Mouse (Mus musculus): Measurements from ENCODE around the gene Slc35c2.

The Slc35c2 gene

GRCm38 (mm10) chr2:165287202-165287984 lies at the start of gene Slc35c2:
Gene Slc35c2, minus strand, starts transcription at chr2:165287869.
- peak; percentile 90 to 91 for DNase-seq

DNA sequence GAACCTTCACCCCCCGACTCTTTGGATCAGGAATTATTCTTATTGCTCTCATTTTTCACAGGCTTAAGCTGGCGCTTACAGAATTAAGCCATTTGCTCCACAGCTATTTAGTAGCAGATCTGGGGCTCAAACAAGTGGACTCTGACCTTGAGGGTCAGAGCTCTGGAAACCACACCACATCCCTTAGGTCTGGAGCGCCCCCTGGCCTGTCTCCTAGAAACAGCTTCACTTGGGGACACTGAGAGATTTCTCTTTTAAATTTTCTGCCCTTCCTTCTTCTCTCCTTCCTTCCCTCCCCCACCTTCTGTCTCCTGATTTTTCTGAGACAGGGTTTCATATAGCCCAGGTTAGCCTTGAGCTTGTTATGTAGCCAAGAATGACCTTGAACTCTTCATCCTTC lies 49.5 kb upstream of the Slc35c2 start:
- DNase-seq, result peak; percentile 23 to 27

- no peak for DNase-seq
Measured at GRCm38 (mm10) chr2:165332610-165333210, 45.0 kb upstream of the Slc35c2 start.

DNA sequence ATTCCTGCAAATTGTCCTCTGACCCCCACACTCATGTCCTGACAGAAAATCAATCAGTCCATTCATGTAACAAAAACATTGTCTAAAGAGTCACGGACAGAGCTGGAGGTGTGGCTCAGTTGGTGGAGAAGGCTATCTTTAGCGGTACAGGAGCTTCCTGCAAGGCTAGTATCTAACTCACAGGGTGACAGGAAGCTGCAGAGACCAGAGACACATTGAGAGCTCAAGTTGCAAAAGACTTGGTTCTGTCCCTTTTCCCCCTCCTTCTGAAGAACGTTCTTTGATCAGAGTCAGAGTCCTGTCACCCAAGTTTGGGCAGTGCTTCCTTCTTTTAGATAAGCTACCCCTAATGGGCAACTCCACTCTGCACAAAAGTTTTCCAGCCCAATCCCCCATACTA lies 42.0 kb upstream of the Slc35c2 start:
- DNase-seq, result no peak

DNA sequence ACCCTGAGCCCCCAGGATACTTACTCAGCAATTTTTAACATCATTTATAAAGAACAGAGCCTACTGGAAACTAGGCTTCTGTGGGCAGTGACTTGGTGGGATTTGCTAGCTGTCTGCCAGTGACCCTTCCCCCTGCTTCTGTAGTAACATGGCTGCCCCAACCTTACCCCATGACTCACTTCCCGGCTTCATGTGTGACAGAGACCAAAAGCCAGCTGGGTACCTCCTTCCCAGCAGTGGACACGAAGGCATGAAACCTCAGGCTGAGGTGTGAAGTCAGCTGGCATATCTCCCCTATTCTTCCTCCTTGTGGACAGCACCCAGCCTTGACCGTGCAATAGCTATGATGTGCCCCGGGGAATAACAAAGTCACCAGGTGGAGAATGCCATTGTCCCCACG lies 41.1 kb upstream of the Slc35c2 start:
- DNase-seq, result no peak

GRCm38 (mm10) chr2:165327386-165327785 lies 39.7 kb upstream of the Slc35c2 start:
- no peak for DNase-seq

DNA sequence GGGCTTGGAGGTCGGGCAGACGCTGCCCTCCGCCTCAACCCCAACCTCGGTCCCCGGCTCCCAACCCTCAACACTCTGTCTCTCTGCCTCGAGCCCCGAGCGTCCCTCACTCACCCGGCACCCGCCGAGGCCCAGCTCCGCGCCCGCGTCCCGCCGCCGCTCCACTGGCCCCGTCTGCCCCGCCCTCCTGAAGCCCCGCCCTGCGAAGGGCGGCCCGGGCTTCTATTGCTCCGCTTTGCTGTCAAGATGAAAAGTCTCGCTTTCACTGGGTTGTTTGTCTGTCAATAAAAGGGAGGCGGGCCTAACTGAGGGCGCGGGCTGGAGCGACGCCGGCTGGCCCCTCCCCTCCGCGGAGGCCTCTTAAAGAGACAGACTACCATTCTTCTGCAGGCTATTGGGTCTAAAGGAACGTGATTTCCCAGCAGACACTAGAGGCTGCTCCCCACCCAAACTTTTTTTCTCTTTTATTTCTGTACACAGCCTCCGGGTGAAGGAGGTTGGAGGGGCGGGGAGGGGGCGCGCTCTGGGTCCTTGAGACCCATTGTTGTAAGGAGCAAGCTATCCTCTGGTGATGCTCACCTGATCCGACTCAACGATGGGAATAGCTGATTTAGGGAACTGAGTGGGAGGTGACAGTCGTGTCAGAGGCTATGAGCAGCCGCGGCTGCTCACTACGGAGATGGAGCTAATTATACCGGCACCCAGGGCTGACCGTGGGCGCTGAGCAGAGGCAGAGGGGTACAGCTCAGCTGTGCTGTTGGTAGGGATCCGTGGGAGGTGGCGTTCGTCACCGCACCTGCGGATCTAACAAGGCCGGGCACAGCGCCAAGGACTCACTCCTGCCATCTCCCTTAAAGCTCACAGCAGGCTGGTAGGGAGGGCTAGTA lies 38.9 kb upstream of the Slc35c2 start, which contains the start of gene Elmo2:
Gene Elmo2 (minus strand): TSS at position 176 of the 887 bp plus-strand sequence.
- DNase-seq, result peak; percentile 98

DNA sequence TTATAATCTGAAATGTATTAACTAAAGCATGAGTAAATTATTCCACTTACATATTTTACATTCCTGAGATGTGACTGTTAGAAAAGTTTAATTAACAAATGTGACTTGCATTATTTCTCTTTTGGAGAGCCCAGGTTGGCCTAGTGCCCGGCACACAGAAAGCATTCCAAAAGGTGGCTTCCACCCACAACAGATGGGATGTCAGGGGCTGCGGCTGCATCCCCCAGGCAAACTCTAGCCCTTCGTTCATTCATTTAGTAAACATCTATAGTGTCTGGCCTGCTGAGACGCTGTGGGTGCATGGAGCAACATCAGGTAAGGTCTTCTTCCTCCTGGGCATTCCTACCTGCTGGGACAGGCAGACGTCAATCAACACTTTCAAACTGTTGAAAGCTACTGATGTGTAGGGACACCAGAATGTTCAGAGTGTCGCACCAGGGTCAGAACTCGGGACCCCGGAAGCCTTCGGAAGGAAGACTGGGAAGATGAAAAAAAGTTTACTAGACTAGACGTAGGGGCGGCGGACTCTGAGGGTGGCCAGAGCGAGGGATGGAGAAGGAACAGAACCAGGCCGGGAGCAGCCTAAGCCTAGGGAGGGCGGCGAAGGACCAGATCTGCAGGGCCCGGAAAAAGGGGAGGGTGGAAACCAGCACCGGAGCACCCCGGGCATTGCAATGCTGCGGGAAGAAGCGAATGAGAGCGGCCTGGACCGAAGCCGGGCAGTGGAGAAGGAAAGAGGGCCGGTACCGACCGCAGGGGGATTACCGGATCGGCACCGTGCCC lies 38.0 kb upstream of the Slc35c2 start:
- DNase-seq, result no peak

GRCm38 (mm10) chr2:165323928-165324327 lies 36.3 kb upstream of the Slc35c2 start:
- no peak for DNase-seq

GRCm38 (mm10) chr2:165323484-165323883 lies 35.8 kb upstream of the Slc35c2 start:
- DNase-seq, result no peak

DNA sequence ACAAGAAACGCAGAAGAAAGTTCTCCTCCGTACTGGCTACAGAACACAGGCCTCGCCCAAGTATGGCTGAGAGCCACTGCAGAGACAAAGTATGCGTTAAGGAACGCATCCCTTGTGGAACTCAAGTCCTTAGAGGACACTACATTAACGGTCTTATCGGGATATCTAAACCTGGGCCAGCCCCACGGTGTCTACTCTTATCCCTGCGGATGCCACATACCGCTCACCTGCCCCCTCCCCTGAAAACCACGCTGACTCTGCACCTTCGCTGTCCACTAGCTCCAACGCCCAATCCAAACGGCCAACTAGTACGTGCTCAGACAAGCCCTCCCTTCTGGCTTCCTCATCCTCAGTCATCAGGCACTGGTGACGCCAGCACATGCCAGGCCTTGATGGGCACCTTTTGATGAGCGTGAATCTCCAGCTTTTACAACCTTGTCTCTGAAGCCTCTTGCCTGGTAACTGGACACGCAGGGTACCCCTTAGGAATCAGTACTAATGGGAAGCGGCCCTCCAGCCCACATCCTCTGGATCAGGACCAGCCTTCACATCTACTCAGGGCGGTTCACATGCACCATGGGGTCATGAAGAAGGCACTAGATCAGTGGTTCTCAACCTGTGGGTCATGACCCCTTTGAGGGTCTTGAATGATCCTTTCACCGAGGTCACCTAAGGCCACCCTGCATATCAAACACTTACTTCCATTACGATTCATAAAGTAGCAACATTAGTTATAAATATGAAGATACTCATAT lies 34.5 kb upstream of the Slc35c2 start:
- DNase-seq, result no peak

DNA sequence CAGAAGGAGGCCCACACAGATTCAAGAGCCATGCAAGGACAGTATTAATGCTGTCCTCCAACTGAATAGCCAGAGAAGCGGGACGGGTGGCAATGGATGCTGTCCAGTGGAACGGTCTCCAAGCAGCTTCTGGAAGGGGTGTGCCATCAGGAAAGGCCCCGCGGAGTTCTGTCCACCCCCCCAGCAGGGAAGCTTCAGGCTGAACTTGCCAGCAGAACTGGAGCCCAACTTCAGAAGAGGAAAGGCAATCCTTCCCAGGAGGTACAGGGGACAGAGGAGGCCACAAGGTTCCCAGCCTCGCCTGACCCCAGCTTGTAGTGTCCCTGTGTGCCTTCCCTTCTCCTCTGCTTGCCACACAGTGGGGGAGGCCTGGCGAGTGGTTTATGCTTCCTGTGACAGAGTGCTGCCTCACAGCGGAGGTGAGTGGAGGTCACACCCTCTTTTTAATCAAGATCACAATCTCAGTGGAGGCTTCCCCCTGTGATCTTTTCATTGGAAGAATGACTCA lies 33.8 kb upstream of the Slc35c2 start:
- peak; percentile 16 to 26 for DNase-seq

GRCm38 (mm10) chr2:165320531-165321150 lies 33.0 kb upstream of the Slc35c2 start:
- DNase-seq, result no peak

DNA sequence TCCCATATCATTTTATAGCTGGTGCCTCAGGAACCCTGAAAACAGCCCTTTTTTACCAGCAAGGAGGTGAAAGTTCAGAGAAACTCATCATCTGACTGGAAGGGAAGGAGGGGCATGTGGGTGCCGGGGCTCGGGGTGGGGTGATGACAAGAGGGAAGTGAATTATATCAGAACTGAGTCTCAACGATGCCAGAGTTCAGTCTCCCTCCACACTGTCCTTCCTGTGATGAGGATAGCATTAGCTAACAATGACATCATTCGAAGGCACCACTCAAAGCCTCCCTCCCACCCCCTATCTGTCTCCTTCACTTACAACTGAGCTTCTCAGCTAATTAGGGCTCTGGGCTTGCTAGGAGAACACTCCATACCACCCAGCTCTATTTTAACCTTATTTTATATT lies 31.8 kb upstream of the Slc35c2 start:
- no peak for DNase-seq

- DNase-seq, result no peak
Measured at GRCm38 (mm10) chr2:165318941-165319340, 31.3 kb upstream of the Slc35c2 start.

DNA sequence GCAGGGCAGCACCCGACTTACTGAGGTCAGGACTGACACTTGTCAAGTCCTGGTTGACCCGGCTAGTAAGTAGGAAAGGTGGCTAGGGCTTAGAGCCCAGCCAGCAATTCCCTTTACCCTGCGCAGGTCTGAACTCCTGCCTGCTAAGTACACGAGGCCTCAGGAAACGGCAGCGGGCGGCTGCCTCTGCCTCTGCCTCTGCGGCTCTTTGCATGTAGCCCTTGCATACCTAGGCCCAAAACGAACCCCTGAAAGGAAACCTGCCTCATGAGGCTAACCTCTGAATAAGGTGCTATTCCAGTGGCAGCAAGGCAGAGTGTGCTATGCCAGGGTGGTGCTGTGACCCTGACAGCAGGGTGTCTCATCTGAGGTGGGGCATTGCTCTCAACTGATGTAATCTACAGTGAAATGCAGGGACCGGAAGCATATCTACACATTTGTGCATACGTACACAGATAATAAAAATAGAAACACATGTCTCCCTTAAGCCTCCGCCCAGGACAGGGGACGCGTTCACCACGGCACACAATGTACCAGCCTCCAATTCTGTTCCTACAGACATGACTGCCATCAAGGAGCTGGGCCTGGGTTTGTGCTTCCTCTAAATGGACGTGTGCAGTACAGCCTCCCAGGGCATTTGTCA lies 30.1 kb upstream of the Slc35c2 start:
- DNase-seq, result no peak

GRCm38 (mm10) chr2:165316837-165317473 lies 29.3 kb upstream of the Slc35c2 start:
- no peak for DNase-seq

DNA sequence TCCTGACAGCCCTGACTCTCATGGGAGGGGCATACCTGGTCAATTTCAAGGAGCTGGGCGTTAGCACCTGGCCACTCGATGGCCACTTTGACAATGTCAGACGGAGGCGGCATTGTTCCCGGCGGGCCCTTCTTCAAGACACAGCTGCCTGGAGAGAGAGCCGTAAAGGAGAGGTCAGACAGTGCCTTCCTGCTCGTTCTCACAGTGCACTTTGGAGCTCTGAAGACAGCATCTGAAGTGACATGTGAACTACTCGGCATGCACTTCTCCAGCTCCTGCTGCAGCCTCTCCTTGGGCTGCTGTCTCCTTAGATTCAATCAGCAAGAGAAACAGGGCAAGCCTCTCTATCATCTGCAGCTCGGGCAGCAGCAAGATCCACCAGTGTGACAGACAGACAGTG lies 28.5 kb upstream of the Slc35c2 start:
- no peak for DNase-seq

DNA sequence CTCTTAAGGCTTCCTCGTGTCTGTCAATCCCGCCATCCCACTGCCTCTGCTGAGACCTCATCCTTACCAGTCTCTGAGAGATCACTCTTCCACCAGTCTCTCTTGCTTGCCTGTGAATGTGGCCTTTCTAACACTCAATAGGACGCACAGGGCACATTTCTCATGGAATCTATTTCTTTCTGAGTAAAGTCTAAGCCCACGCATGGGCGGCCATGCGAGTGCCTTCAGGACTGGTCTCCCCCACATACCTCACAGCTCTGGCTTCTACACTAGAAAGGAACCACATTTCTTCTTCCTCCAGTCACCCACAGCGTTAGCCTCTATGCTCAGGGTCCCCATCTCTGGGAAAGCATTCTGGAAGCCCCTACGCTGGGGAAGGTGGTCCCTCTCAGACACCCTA lies 26.5 kb upstream of the Slc35c2 start:
- no peak for DNase-seq

DNA sequence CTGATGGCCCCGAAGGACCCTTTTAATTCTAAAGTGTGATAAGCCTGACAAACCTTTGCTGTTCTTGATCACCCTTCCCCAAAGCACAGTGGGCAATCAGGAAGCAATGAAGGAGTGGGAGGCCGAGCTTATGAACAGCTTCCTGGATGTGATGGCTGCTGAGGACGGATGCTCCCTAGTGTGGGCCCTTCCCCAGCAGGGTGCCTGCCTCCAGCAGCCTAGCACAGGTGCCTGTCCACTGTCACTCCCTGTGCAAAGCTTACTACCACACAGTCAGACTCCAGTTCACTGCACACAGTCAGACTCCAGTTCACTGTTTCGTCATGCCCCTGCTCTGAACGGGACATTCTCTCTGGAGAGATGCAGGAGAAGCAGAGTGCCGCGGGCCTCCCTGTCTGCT lies 24.7 kb upstream of the Slc35c2 start:
- no peak for DNase-seq

All from thymus, postnatal 36 days (tissue).